Mouse (Mus musculus): Measurements from ENCODE around the gene Tmem265. TPM values are rescaled to one million over a fixed set of nuclear protein-coding genes. Genes with fewer than 3 reads are reported as not detected.
A peak's percentile ranks its signal among the peaks of the same experiment; 100 is the strongest.

Tmem265 gene
- polyA plus RNA-seq, 1 experiment from 2014 or later = 4.7 TPM

- peak; percentile 45 for DNase-seq (ENCODE audit: low spot score)
- H3K36me3 ChIP-seq (ENCODE audit: control insufficient read depth, insufficient read depth, low read length) = peaks cover 82% of the 10 kb centered on the region
- 77% methylated on average over 15 of the region's 15 CpGs for WGBS
Measured at GRCm38 (mm10) chr7:127549116-127549835, 11.9 kb upstream of the Tmem265 start.

GRCm38 (mm10) chr7:127551558-127551957, 9.6 kb upstream of the Tmem265 start:
- no peaks in the 10 kb centered on the region for H3K27me3 ChIP-seq (replicated peaks; ENCODE audit: control insufficient read depth, insufficient read depth, low read length)
- no peaks in the 10 kb centered on the region for H3K4me1 ChIP-seq (ENCODE audit: control insufficient read depth, insufficient read depth, low read length)
- WGBS = 97% methylated on average over 8 of the region's 8 CpGs
- peaks cover 87% of the 10 kb centered on the region for H3K36me3 ChIP-seq (ENCODE audit: control insufficient read depth, insufficient read depth, low read length)
- H3K4me3 ChIP-seq (ENCODE audit: low read depth, low read length) = no peak overlapping the region
- H3K9me3 ChIP-seq (replicated peaks; ENCODE audit: control insufficient read depth, low read length) = no peaks in the 10 kb centered on the region
- no peak overlapping the region for H3K27ac ChIP-seq (ENCODE audit: low read depth, low read length)
- no peak overlapping the region for H3K4me2 ChIP-seq (ENCODE audit: low read length)
- ATAC-seq (no peak), DNase-seq (ENCODE audit: low spot score) (no peak)
- H3K9ac ChIP-seq (ENCODE audit: low read length) = no peak overlapping the region

More at GRCm38 (mm10) chr7:127549116-127549835, 11.9 kb upstream of the Tmem265 start:
- Histone ChIP-seq H3K9me3 (replicated peaks; ENCODE audit: control insufficient read depth, low read length) (no peaks in the 10 kb centered on the region), H3K9ac (ENCODE audit: low read length) (no peak overlapping the region), H3K4me2 (ENCODE audit: low read length) (no peak overlapping the region), H3K4me1 (ENCODE audit: control insufficient read depth, insufficient read depth, low read length) (no peaks in the 10 kb centered on the region), H3K27me3 (replicated peaks; ENCODE audit: control insufficient read depth, insufficient read depth, low read length) (no peaks in the 10 kb centered on the region), H3K27ac (ENCODE audit: low read depth, low read length) (no peak overlapping the region), H3K4me3 (ENCODE audit: low read depth, low read length) (no peak overlapping the region)
- ATAC-seq = no peak

GRCm38 (mm10) chr7:127560580-127560979, 610 bp upstream of the Tmem265 start:
- H3K36me3 ChIP-seq (ENCODE audit: control insufficient read depth, insufficient read depth, low read length) = peaks cover 88% of the 10 kb centered on the region
- no peak for ATAC-seq
- DNase-seq (ENCODE audit: low spot score) = no peak
- H3K4me2 ChIP-seq (ENCODE audit: low read length) = no peak overlapping the region
- H3K9ac ChIP-seq (ENCODE audit: low read length) = no peak overlapping the region
- H3K27me3 ChIP-seq (replicated peaks; ENCODE audit: control insufficient read depth, insufficient read depth, low read length) = no peaks in the 10 kb centered on the region
- 94% methylated on average over 11 of the region's 11 CpGs for WGBS
- H3K9me3 ChIP-seq (replicated peaks; ENCODE audit: control insufficient read depth, low read length) = no peaks in the 10 kb centered on the region
- no peak overlapping the region for H3K4me3 ChIP-seq (ENCODE audit: low read depth, low read length)
- H3K4me1 ChIP-seq (ENCODE audit: control insufficient read depth, insufficient read depth, low read length) = no peaks in the 10 kb centered on the region
- no peak overlapping the region for H3K27ac ChIP-seq (ENCODE audit: low read depth, low read length)

GRCm38 (mm10) chr7:127564381-127565150, 3.4 kb downstream of the Tmem265 start:
- no peaks in the 10 kb centered on the region for H3K4me1 ChIP-seq (ENCODE audit: control insufficient read depth, insufficient read depth, low read length)
- 73% methylated on average over 6 of the region's 6 CpGs for WGBS
- peaks cover 68% of the 10 kb centered on the region for H3K36me3 ChIP-seq (ENCODE audit: control insufficient read depth, insufficient read depth, low read length)
- DNase-seq (ENCODE audit: low spot score) (peak; percentile 13), ATAC-seq (no peak)
- H3K27me3 ChIP-seq (replicated peaks; ENCODE audit: control insufficient read depth, insufficient read depth, low read length) = no peaks in the 10 kb centered on the region
- no peak overlapping the region for H3K27ac ChIP-seq (ENCODE audit: low read depth, low read length)
- H3K9me3 ChIP-seq (replicated peaks; ENCODE audit: control insufficient read depth, low read length) = no peaks in the 10 kb centered on the region
- H3K4me2 ChIP-seq (ENCODE audit: low read length) = no peak overlapping the region
- no peak overlapping the region for H3K4me3 ChIP-seq (ENCODE audit: low read depth, low read length)
- no peak overlapping the region for H3K9ac ChIP-seq (ENCODE audit: low read length)

GRCm38 (mm10) chr7:127572895-127573471, 11.8 kb downstream of the Tmem265 start, which contains the start of gene Phkg2:
TSS of gene Phkg2 (plus strand) at chr7:127573340.
- peaks cover 17% of the 10 kb centered on the region for H3K4me1 ChIP-seq (ENCODE audit: control insufficient read depth, insufficient read depth, low read length)
- H3K4me2 ChIP-seq (ENCODE audit: low read length) = peak within 1 kb of the TSS; percentile 93
- H3K27ac ChIP-seq (ENCODE audit: low read depth, low read length) = peak within 1 kb of the TSS; percentile 75
- H3K36me3 ChIP-seq (ENCODE audit: control insufficient read depth, insufficient read depth, low read length) = peaks cover 15% of the 10 kb centered on the region
- no peaks in the 10 kb centered on the region for H3K27me3 ChIP-seq (replicated peaks; ENCODE audit: control insufficient read depth, insufficient read depth, low read length)
- peak; percentile 99 for ATAC-seq
- H3K9me3 ChIP-seq (replicated peaks; ENCODE audit: control insufficient read depth, low read length) = no peaks in the 10 kb centered on the region
- peak within 1 kb of the TSS; percentile 55 for H3K4me3 ChIP-seq (ENCODE audit: low read depth, low read length)
- peak within 1 kb of the TSS; percentile 72 for H3K9ac ChIP-seq (ENCODE audit: low read length)
- WGBS = under 1% methylated on average over 17 of the region's 17 CpGs
- DNase-seq (ENCODE audit: low spot score) = peak; percentile 99

GRCm38 (mm10) chr7:127573503-127574008, 12.4 kb downstream of the Tmem265 start:
- Histone ChIP-seq H3K27ac (ENCODE audit: low read depth, low read length) (peak overlapping the region; percentile 75), H3K4me1 (ENCODE audit: control insufficient read depth, insufficient read depth, low read length) (peaks cover 17% of the 10 kb centered on the region), H3K27me3 (replicated peaks; ENCODE audit: control insufficient read depth, insufficient read depth, low read length) (no peaks in the 10 kb centered on the region), H3K4me2 (ENCODE audit: low read length) (peak overlapping the region; percentile 93), H3K36me3 (ENCODE audit: control insufficient read depth, insufficient read depth, low read length) (peaks cover 20% of the 10 kb centered on the region), H3K9ac (ENCODE audit: low read length) (peak overlapping the region; percentile 72), H3K9me3 (replicated peaks; ENCODE audit: control insufficient read depth, low read length) (no peaks in the 10 kb centered on the region), H3K4me3 (ENCODE audit: low read depth, low read length) (peak overlapping the region; percentile 55)
- WGBS = 2% methylated on average over 20 of the region's 28 CpGs
- DNase-seq (ENCODE audit: low spot score) = no peak
- peak; percentile 58 for ATAC-seq

- no peaks in the 10 kb centered on the region for H3K9me3 ChIP-seq (replicated peaks; ENCODE audit: control insufficient read depth, low read length)
- H3K27ac ChIP-seq (ENCODE audit: low read depth, low read length) = no peak overlapping the region
- peak overlapping the region; percentile 55 for H3K4me3 ChIP-seq (ENCODE audit: low read depth, low read length)
- ATAC-seq (no peak), DNase-seq (ENCODE audit: low spot score) (no peak)
- 20% methylated on average over 7 of the region's 7 CpGs for WGBS
- H3K4me1 ChIP-seq (ENCODE audit: control insufficient read depth, insufficient read depth, low read length) = peaks cover 17% of the 10 kb centered on the region
- H3K9ac ChIP-seq (ENCODE audit: low read length) = peak overlapping the region; percentile 72
- peaks cover 17% of the 10 kb centered on the region for H3K36me3 ChIP-seq (ENCODE audit: control insufficient read depth, insufficient read depth, low read length)
- peak overlapping the region; percentile 93 for H3K4me2 ChIP-seq (ENCODE audit: low read length)
- no peaks in the 10 kb centered on the region for H3K27me3 ChIP-seq (replicated peaks; ENCODE audit: control insufficient read depth, insufficient read depth, low read length)
Measured at GRCm38 (mm10) chr7:127574115-127574514, 12.9 kb downstream of the Tmem265 start.

GRCm38 (mm10) chr7:127583260-127583659, 22.1 kb downstream of the Tmem265 start:
- no peak overlapping the region for H3K27ac ChIP-seq (ENCODE audit: low read depth, low read length)
- WGBS = 92% methylated on average over 6 of the region's 6 CpGs
- peaks cover 55% of the 10 kb centered on the region for H3K36me3 ChIP-seq (ENCODE audit: control insufficient read depth, insufficient read depth, low read length)
- no peaks in the 10 kb centered on the region for H3K9me3 ChIP-seq (replicated peaks; ENCODE audit: control insufficient read depth, low read length)
- no peak overlapping the region for H3K4me2 ChIP-seq (ENCODE audit: low read length)
- DNase-seq (ENCODE audit: low spot score) = no peak
- peaks cover 7% of the 10 kb centered on the region; the same call in 1 of the 2 replicates for H3K4me1 ChIP-seq (ENCODE audit: control insufficient read depth, insufficient read depth, low read length)
- no peak overlapping the region for H3K9ac ChIP-seq (ENCODE audit: low read length)
- H3K4me3 ChIP-seq (ENCODE audit: low read depth, low read length) = no peak overlapping the region
- H3K27me3 ChIP-seq (replicated peaks; ENCODE audit: control insufficient read depth, insufficient read depth, low read length) = no peaks in the 10 kb centered on the region
- no peak for ATAC-seq
